Mouse (Mus musculus) heart, adult 2 months (tissue): ENCODE results near the gene Zfp101. TPM values are rescaled to one million over a fixed set of nuclear protein-coding genes. Genes with fewer than 3 reads are reported as not detected.

Experiments
- DNase-seq, 2 experiments: peaks; one replicate each; pipeline ENCODE4 v3.0.0; 2021
- H3K27ac ChIP-seq: fragments of 200-600 bp; 2 replicates; pipeline ENCODE4 v1.8.1; 2022
- H3K27me3 ChIP-seq: fragments of 200-500 bp; 2 replicates; pipeline ENCODE4 v1.6.1; 2012; ENCODE audit warnings: mild to moderate bottlenecking, low read length, inconsistent platforms, mixed read lengths; ENCODE audit not compliant: control insufficient read depth, insufficient read depth
- H3K36me3 ChIP-seq: fragments of 200-500 bp; 2 replicates; pipeline ENCODE4 v1.6.1; 2012; ENCODE audit warnings: low read length, inconsistent platforms; ENCODE audit not compliant: control insufficient read depth, insufficient read depth
- H3K4me1 ChIP-seq: fragments of 200-500 bp; 2 replicates; pipeline ENCODE4 v1.6.1; 2011; ENCODE audit warnings: low read length; ENCODE audit not compliant: control insufficient read depth, insufficient read depth
- H3K4me3 ChIP-seq: fragments of 200-600 bp; 2 replicates; pipeline ENCODE4 v1.8.1; 2022
- H3K79me2 ChIP-seq: fragments of 200-500 bp; replicated peaks from 2 replicates; pipeline ENCODE4 v1.6.1; 2012; ENCODE audit warnings: mild to moderate bottlenecking, inconsistent platforms, low read length, moderate library complexity, mixed read lengths; ENCODE audit not compliant: control insufficient read depth, insufficient read depth
- H3K9ac ChIP-seq: fragments of 200-500 bp; 2 replicates; pipeline ENCODE4 v1.6.1; 2012; ENCODE audit warnings: low read depth, mild to moderate bottlenecking, control low read depth, inconsistent platforms, low read length, mixed read lengths
- CTCF ChIP-seq: fragments of 200-600 bp; IDR thresholded peaks from 2 replicates; pipeline ENCODE4 v1.8.1; 2022; ENCODE audit warnings: antibody characterized with exemption, mild to moderate bottlenecking, moderate library complexity
- EP300 ChIP-seq: fragments of 200-500 bp; IDR thresholded peaks from 2 replicates; pipeline ENCODE4 v1.6.1; 2011; ENCODE audit warnings: low read depth, low read length, control low read depth; ENCODE audit not compliant: insufficient read depth
- POLR2A ChIP-seq: fragments of 200-500 bp; IDR thresholded peaks from 2 replicates; pipeline ENCODE4 v1.6.1; 2011; ENCODE audit warnings: mild to moderate bottlenecking, low read depth, low read length, control low read depth; ENCODE audit not compliant: insufficient read depth
- WGBS: fragments of 180-500 bp; shearing (Covaris S2); methylation state at CpG from one replicate; pipeline ENCODE4 v1.1.7; 2018; 5-methylcytosine and 5-hydroxymethylcytosine counted together
- intact Hi-C: fragments of 180-260 bp; cut with DNase I; formaldehyde crosslinking; loops from one replicate; pipeline ENCODE4 v1.15.1; 2025
- long read RNA-seq: library from polyadenylated mRNA; stranded (forward); transcript quantifications from one replicate; pipeline ENCODE4 v2.0.0, GENCODE M21; 2021
- polyA plus RNA-seq: library from polyadenylated mRNA; depleted of rRNA; stranded (reverse); fragments of >200 nt; gene quantifications from 2 replicates; pipeline ENCODE4 v1.2.3, GENCODE M21; 2012; rRNA removed
- total RNA-seq, 2 experiments: library from RNA; stranded (reverse); gene quantifications; 2 replicates each; pipeline ENCODE4 v1.2.3; 2021

Zfp101 gene
- total RNA-seq (1 to 10 TPM; 3.7 to 4.4 TPM), polyA plus RNA-seq (1.2 and 2.5 TPM in 2 replicates)
- long read RNA-seq, partial matches to known transcripts: 0 of 3 reads
- long read RNA-seq, other reads (novel, unspliced or antisense): 1 of 3 reads

DNA sequence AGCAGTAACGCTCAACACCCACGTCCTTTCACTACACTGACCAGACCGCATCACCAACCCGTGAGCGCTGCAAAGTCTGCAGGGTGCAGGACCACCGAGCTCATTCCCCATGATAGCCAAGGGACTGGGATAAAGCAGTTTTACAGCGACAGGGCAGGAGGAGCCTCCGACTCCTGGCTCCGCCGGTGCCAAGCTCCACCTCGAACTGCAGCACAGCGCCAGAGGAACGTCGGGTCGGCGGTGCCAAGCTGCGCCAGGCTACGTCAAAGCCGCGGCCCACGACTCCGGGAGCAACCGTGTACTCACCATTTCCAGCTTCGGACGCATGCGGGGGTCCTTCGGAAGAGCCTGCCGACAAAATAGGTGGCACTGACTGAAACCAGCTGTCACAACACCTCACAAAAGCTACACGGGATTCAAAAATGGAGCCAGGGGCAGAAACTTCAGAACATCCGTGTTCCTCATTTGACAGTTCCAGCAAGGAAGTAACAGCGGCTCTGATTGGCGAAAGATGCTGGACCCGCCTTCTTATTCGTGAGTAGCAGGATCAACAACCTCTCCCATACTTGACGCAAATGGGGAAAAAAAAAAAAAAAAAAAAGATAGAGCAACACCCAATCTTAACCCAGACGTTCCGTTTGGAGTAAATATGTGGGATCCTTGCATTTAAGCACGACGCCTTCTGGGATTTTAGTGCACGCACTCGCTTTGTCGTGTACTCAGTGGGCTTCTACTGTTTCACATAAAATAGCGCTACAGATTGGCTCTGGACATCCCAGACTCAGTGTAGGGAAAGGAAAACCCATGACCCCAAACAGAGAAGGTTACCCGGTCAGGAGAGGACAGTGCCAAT lies at the start of gene Zfp101:
Zfp101 (minus strand) TSS at position 460 of the 853 bp plus-strand sequence.
- Histone ChIP-seq H3K79me2 (peaks cover 3% of the 10 kb centered on the region), H3K27me3 (no peaks in the 10 kb centered on the region), H3K9ac (peak within 1 kb of the TSS; percentile 74), H3K36me3 (no peaks in the 10 kb centered on the region), H3K27ac (peak within 1 kb of the TSS; percentile 90), H3K4me3 (peak within 1 kb of the TSS; percentile 56), H3K4me1 (peaks cover 2% of the 10 kb centered on the region)
- TF ChIP-seq CTCF: no peak
- WGBS: under 1% methylated on average over 44 of the region's 44 CpGs
- peak; percentile 88 to 92 for DNase-seq
- intact Hi-C loops: loop anchor here (2.0 to 10.0 kb wide), 2 partner anchors 36 to 300 kb away; partner anchors contain the start of gene Zfp81

DNA sequence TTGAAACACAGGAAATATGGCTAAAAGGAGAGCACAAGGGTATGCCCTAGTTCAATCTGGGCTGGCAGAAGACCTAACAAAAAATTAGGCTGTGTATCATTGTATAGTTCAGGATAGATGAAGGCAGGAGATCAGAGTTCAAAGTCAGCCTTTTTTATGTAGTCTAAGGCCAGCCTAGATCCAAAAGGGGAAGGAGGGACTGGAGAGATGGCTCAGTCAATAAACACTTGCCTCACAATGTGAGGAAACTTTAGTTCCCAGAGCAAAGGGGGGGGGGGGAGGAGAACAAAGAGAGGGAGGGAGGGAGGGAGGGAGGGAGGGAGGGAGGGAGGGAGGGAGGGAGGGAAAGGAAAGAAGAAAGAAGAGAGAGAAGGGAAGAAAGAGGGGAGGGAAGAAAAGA lies 46.7 kb upstream of the Zfp101 start:
- no peaks in the 10 kb centered on the region for H3K4me1 ChIP-seq
- H3K4me3 ChIP-seq: no peak overlapping the region
- intact Hi-C loops: no loop called here
- peaks cover 2% of the 10 kb centered on the region; the same call in 1 of the 2 replicates for H3K36me3 ChIP-seq
- TF ChIP-seq EP300 (no peak), POLR2A (no peak), CTCF (no peak)
- no peak overlapping the region for H3K9ac ChIP-seq
- no peak for DNase-seq
- no peak overlapping the region for H3K27ac ChIP-seq
- no peaks in the 10 kb centered on the region for H3K79me2 ChIP-seq
- H3K27me3 ChIP-seq: no peaks in the 10 kb centered on the region

DNA sequence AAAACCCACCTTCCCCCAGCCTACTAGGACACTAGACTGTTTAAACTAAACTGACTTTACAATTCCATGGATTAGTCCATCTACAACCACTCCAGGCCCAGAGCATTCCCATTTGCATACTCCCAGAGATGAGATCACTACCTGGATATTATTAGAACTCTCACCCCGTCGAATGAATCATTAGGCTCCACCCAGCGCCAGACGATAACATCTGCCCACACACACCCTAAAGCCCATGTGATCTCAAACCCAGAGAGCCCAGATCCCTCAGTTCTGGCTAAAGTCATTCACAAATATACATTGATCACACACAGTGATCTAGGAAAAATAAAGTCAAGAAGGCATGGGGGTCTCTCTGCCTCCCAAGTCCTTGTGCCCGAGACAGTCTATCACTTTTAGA lies 45.5 kb upstream of the Zfp101 start:
- TF ChIP-seq POLR2A (no peak), CTCF (no peak), EP300 (no peak)
- H3K4me1 ChIP-seq: no peaks in the 10 kb centered on the region
- no peak overlapping the region for H3K4me3 ChIP-seq
- intact Hi-C loops: loop anchor here (1.0 to 5.0 kb wide), 4 partner anchors 53 to 362 kb away; no protein-coding TSS in a partner anchor
- no peak overlapping the region for H3K27ac ChIP-seq
- 12% methylated on average over 5 of the region's 5 CpGs for WGBS
- H3K9ac ChIP-seq: no peak overlapping the region
- H3K36me3 ChIP-seq: peaks cover 2% of the 10 kb centered on the region; the same call in 1 of the 2 replicates
- no peaks in the 10 kb centered on the region for H3K79me2 ChIP-seq
- peak in 1 of 2 experiments; percentile 20 for DNase-seq
- no peaks in the 10 kb centered on the region for H3K27me3 ChIP-seq

DNA sequence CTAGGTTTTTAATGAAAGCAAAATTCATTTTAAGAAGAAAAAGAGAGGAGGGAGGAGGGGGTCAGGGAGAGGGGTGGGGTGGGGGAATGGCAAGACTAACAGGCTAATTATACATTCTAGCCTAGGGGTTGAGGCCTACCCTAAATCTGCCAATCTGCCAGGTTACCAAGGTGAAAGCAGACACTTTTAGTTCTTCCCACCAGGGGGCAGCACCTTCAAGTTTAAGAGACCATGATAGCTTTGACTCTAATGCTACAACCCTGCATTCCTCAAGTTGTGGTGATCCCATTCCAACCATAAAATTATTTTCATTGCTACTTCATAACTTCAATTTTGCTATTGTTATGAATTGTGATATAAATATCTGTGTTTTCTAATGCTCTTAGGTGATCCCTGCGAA lies 44.7 kb upstream of the Zfp101 start:
- H3K36me3 ChIP-seq: peaks cover 2% of the 10 kb centered on the region; the same call in 1 of the 2 replicates
- no peak for TF ChIP-seq EP300
- no peak for TF ChIP-seq POLR2A
- peak; percentile 89 for TF ChIP-seq CTCF
- no peaks in the 10 kb centered on the region for H3K79me2 ChIP-seq
- H3K9ac ChIP-seq: no peak overlapping the region
- peak; percentile 64 to 74 for DNase-seq
- H3K4me3 ChIP-seq: no peak overlapping the region
- no peaks in the 10 kb centered on the region for H3K27me3 ChIP-seq
- 75% methylated on average over 1 of the region's 1 CpGs for WGBS
- intact Hi-C loops: loop anchor here (1.0 to 5.0 kb wide), 4 partner anchors 54 to 363 kb away; no protein-coding TSS in a partner anchor
- no peaks in the 10 kb centered on the region for H3K4me1 ChIP-seq
- H3K27ac ChIP-seq: no peak overlapping the region

DNA sequence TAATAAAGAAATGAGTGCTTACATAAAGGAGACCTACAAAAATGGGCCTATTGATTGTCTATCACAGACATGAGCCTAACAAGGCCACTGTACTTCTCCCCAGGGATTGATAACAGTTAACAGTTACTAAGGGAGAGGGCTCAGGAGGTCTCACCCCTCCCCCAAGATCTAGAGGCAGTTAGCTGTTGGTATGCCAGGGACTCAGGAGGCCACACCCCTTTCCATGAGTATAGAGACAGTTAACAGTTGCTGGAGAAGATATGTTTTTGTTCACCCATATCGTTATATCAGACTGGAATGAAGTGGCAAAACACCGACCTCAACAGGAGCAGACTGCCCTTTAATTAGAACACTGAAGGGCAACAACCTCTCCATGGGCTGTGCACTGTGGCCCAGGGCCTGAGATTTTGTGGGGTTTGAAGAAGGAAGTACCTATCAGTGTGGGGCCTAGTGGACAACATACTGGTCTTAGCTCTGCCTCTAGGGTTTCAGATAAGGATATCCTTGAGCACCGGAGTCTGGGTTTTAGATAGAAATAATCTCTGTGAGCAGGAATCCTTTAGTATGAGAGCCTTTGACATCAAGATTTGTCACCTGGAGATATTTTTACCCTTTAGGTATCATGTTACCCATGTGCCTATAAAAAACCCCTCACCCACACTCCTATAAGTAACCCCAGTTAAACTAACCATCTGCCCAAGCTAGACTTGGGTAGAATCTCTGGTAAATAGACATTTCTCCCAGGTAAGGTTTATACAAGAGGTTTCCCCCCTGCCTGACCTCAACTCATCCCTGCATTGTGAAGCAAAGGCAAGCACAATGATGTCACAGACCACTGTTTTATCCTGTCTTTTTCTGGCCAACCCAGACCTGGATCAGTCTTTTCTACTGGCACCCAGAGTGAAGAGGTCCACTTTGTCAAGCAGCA lies 37.8 kb upstream of the Zfp101 start, which contains the start of gene Actl9:
Actl9 (plus strand) TSS at position 878 of the 928 bp plus-strand sequence.
- Histone ChIP-seq H3K4me3 (no peak within 1 kb of the TSS), H3K27me3 (no peaks in the 10 kb centered on the region), H3K79me2 (no peaks in the 10 kb centered on the region), H3K9ac (no peak within 1 kb of the TSS), H3K4me1 (no peaks in the 10 kb centered on the region), H3K36me3 (no peaks in the 10 kb centered on the region), H3K27ac (no peak within 1 kb of the TSS)
- DNase-seq: no peak
- TF ChIP-seq EP300 (no peak), CTCF (no peak), POLR2A (no peak)
- WGBS: 30% methylated on average over 3 of the region's 3 CpGs
- intact Hi-C loops: no loop called here
